Mouse (Mus musculus) large intestine, adult 2 months (tissue): ENCODE results near the gene Myo9b. TPM values are rescaled to one million over a fixed set of nuclear protein-coding genes. Genes with fewer than 3 reads are reported as not detected.
"Not testable (repeated sequence)": the region's sequence is repeated elsewhere in the genome, so short reads cannot be mapped to it uniquely, and the experiment has no call there.

Experiments used
- DNase-seq: peaks from one replicate; pipeline ENCODE4 v3.0.0-alpha.2; 2012; ENCODE audit warnings: low read depth, low spot score
- WGBS: fragments of 180-500 bp; shearing (Covaris S2); methylation state at CpG from one replicate; pipeline ENCODE4 v1.1.7; 2018; 5-methylcytosine and 5-hydroxymethylcytosine counted together
- polyA plus RNA-seq: library from polyadenylated mRNA; depleted of rRNA; stranded (reverse); fragments of >200 nt; gene quantifications from 2 replicates; pipeline ENCODE4 v1.2.3, GENCODE M21; 2012

Gene Myo9b
- polyA plus RNA-seq, 1 experiment, result 17.4 TPM

GRCm38 (mm10) chr8:71293930-71294329 lies 21.4 kb downstream of the Myo9b start:
- WGBS, result 88% methylated on average over 3 of the region's 3 CpGs
- not testable (repeated sequence) for DNase-seq

GRCm38 (mm10) chr8:71296188-71296621 lies 23.7 kb downstream of the Myo9b start:
- WGBS, result 79% methylated on average over 2 of the region's 2 CpGs
- DNase-seq, result no peak

GRCm38 (mm10) chr8:71296784-71297183 lies 24.3 kb downstream of the Myo9b start:
- WGBS, result 90% methylated on average over 2 of the region's 2 CpGs

GRCm38 (mm10) chr8:71297439-71297838 lies 24.9 kb downstream of the Myo9b start:
- no peak for DNase-seq
- 89% methylated on average over 1 of the region's 1 CpGs for WGBS

More at GRCm38 (mm10) chr8:71296784-71297183, 24.3 kb downstream of the Myo9b start:
- no peak for DNase-seq

- WGBS, result 71% methylated on average over 3 of the region's 3 CpGs
- DNase-seq, result no peak
Measured at GRCm38 (mm10) chr8:71299716-71300115, 27.2 kb downstream of the Myo9b start.

- WGBS, result 93% methylated on average over 1 of the region's 1 CpGs
Measured at GRCm38 (mm10) chr8:71302788-71303187, 30.3 kb downstream of the Myo9b start.

GRCm38 (mm10) chr8:71303632-71304031 lies 31.1 kb downstream of the Myo9b start:
- WGBS, result 82% methylated on average over 1 of the region's 1 CpGs

More at GRCm38 (mm10) chr8:71302788-71303187, 30.3 kb downstream of the Myo9b start:
- no peak for DNase-seq

GRCm38 (mm10) chr8:71305988-71306387 lies 33.5 kb downstream of the Myo9b start:
- WGBS, result 68% methylated on average over 1 of the region's 1 CpGs
- DNase-seq, result no peak

More at GRCm38 (mm10) chr8:71303632-71304031, 31.1 kb downstream of the Myo9b start:
- DNase-seq, result no peak

- WGBS, result 87% methylated on average over 1 of the region's 1 CpGs
Measured at GRCm38 (mm10) chr8:71307371-71307770, 34.9 kb downstream of the Myo9b start.

GRCm38 (mm10) chr8:71307913-71308312 lies 35.4 kb downstream of the Myo9b start:
- WGBS, result 72% methylated on average over 4 of the region's 4 CpGs

More at GRCm38 (mm10) chr8:71307371-71307770, 34.9 kb downstream of the Myo9b start:
- no peak for DNase-seq

GRCm38 (mm10) chr8:71310446-71310845 lies 37.9 kb downstream of the Myo9b start:
- WGBS, result 63% methylated on average over 6 of the region's 6 CpGs
- DNase-seq, result no peak

More at GRCm38 (mm10) chr8:71307913-71308312, 35.4 kb downstream of the Myo9b start:
- no peak for DNase-seq

- 63% methylated on average over 1 of the region's 1 CpGs for WGBS
- no peak for DNase-seq
Measured at GRCm38 (mm10) chr8:71312700-71313099, 40.2 kb downstream of the Myo9b start.

GRCm38 (mm10) chr8:71313951-71314350 lies 41.4 kb downstream of the Myo9b start:
- 98% methylated on average over 2 of the region's 2 CpGs for WGBS
- DNase-seq, result no peak

GRCm38 (mm10) chr8:71315972-71316371 lies 43.5 kb downstream of the Myo9b start:
- 89% methylated on average over 5 of the region's 5 CpGs for WGBS
- DNase-seq, result no peak

- DNase-seq, result no peak
Measured at GRCm38 (mm10) chr8:71316486-71317031, 44.0 kb downstream of the Myo9b start.

- not testable (repeated sequence) for DNase-seq
- WGBS, result 94% methylated on average over 5 of the region's 5 CpGs
Measured at GRCm38 (mm10) chr8:71318610-71319009, 46.1 kb downstream of the Myo9b start.

- WGBS, result 92% methylated on average over 2 of the region's 2 CpGs
- not testable (repeated sequence) for DNase-seq
Measured at GRCm38 (mm10) chr8:71319760-71320159, 47.2 kb downstream of the Myo9b start.

- WGBS, result 64% methylated on average over 3 of the region's 3 CpGs
Measured at GRCm38 (mm10) chr8:71322939-71323338, 50.4 kb downstream of the Myo9b start.

GRCm38 (mm10) chr8:71324848-71325247 lies 52.3 kb downstream of the Myo9b start:
- 84% methylated on average over 1 of the region's 1 CpGs for WGBS
- DNase-seq, result peak; percentile 16

More at GRCm38 (mm10) chr8:71322939-71323338, 50.4 kb downstream of the Myo9b start:
- DNase-seq, result no peak

- DNase-seq, result not testable (repeated sequence)
- WGBS, result 97% methylated on average over 6 of the region's 6 CpGs
Measured at GRCm38 (mm10) chr8:71337834-71338233, 65.3 kb downstream of the Myo9b start.

- WGBS, result 89% methylated on average over 5 of the region's 5 CpGs
- DNase-seq, result peak; percentile 28
Measured at GRCm38 (mm10) chr8:71340625-71341024, 68.1 kb downstream of the Myo9b start.
